Mouse (Mus musculus) right cerebral cortex, postnatal 10 days (tissue): ENCODE measurements around the gene Atp6v0c.

Source experiments
- DNase-seq, 2 experiments: peaks; one replicate each; pipeline ENCODE4 v3.0.0; 2021; ENCODE audit warnings: low spot score in 2 of 2

Gene Atp6v0c

DNA sequence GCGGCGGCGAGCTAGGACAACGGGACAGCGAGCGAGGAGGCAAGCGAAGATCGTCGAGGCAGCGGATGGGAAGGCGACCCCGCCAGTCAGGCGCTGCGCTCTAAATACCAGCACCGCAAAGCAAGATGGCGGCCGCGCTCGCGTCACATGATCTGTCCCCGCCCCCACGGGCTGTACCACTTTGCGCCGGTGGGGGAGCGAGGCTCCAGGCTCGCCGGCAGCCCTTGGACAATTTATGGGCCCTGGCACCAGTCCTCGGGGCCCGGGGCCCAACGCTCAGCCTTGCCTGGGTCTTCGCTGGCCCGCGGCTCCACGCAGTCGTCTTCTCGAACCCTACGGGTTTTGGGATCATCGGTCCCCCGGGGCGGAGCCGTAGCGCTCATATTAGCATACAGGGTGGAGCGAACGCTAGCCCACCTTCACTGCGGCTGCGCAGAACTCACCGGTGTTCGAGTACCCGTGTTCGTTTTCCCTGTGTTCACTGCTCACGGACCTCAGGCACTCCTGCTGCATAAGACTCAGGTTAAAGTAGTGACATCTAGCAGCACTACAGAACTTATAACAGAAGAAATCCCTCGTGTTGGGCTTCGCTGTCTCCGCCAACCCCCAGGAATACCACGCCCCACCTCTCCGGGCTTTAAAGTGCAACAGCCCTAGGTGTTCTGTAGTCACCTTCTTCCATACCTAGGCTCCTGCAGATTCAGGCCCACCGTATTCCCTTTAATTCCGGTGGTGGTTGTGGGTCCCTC lies at the start of gene Atp6v0c:
Atp6v0c (minus strand) TSS at position 386 of the 749 bp plus-strand sequence.
- peak; percentile 96 for DNase-seq

DNA sequence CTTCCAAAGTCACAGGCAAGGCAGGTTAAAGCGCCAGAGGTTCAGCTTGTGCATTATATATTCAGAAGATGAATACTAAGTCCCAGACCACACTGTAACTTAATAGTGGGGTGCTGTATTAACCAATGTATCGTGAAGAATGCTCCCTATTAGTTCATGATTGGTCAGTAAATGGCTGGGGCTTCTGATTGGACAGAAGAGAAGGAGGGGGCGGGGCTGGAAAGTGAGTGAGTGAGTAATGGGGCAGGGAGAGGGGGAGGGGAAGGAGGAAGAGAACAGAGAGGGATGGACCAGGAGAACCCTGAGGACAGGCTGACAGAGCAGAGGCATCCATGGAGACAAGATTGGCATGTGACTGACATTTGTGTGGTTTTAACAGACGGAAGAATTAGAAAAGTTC lies 47.3 kb upstream of the Atp6v0c start:
- no peak for DNase-seq

DNA sequence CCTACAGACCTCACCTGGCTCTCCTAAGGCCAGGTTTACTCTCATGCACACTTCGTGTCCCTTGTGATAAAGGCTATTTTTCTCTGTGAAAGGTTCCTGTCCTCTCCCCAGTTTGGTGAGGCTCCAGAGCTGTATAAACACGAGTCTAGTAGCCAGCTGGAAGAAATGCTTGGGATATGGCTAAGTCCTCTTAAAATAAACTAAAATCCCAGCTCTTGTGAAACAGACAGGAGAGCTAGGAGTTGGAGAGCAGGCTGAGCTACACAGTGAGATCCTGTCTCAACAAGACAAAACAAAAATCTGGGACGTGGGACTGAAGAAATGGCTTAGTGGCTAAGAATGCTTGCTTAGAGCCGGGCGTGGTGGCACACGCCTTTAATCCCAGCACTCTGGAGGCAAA lies 43.7 kb upstream of the Atp6v0c start:
- DNase-seq, result no peak

DNA sequence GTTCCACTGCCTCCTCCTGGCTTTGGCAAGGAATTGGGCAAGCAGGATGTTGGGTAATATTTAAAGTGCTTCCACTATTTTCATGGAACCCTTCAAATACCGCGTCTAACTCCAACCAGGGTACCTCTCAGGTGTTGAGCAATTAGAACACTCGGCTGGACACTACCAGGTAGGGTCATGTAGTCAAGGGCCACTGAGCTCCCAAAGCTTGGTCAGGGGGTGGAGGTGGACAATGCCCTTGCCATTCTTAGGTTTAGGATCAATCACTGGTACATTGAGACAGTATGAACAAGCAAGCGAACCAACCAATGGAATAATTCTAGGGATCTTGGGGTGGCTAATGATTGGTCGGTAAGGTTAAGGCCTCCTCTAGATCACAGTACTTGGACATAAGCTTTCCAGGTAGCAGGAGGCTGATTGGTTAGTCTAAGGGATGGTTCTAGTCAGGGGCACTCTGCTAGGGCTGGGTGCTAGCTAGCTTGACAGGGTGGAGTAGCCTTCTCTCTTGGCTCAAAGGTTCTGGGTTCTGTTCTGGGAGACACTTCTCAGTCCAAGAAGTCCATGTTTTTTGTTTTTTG lies 43.0 kb upstream of the Atp6v0c start:
- no peak for DNase-seq

DNA sequence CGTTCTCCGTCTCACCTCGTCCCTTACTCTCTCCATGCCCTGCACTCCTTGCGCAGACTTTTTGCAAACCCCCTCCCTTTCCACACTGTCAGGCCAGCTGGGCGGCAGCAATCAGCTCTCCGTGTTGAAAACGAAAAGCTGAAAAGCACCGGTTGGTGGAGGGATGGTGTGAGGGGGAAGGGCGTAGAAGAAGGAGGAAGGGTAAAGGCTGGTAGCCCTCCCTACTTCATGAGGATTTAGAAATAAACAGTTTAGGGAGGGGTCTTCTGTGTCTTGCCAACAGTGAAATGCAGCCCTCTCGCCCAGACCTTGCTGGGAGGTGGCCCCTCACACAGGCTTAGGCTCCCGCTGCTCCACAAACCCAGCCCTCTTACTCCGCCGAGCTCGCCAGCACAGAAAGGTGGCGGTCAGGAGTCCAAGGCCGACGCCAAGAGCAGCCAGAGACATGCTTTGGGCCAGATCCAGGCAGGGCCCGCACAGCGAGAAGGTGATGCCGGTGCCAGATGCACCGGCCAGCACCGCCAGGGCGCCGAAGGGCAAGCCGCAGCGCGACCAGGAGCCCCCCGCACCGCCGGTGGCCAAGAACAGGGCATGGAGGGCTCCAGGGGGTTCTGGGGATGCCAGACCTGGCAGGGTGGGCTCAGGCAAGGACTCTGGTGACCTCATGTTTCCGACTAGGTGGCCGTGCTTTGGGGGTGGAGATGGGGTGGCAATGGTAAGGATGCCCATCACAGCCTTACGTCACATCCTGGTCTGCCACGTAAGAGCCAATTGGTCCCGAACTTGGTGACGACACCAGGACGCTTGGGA lies 42.3 kb upstream of the Atp6v0c start:
- peak; percentile 93 to 95 for DNase-seq

DNA sequence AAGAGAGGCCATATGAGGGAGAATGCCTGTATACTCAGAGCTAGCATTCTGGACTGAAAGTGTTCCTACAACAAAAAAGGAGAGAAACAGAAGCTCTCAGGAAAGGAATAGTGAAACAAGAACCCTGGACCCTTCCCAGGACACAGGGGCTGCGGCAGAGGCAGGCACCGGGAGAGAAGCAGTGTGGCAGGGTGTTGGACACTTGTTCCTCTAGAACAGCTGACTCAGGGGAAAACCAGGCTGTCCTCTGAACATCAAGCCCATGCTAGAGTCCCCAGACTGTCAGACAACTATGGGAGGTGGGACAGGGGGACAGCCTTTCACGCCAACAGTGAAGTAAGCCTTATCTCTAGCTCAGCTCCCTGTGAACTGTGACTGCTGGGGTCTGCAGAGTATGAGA lies 41.1 kb upstream of the Atp6v0c start:
- no peak for DNase-seq

DNA sequence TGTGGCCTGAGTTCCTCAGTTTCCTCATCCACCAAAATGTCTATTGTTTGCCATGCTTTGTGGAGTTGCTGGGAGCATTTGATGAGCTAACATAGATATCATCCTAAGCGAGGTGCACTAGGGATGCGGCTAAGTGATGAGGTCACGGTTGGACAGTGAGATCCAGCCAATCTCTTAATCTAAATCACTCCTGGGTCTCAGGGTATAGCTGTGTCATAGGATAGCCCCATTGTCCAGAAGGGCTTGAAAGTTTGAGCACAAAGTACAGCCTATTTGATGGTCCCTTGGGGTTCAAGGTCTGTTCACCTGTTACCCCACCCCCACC lies 40.4 kb upstream of the Atp6v0c start:
- no peak for DNase-seq

DNA sequence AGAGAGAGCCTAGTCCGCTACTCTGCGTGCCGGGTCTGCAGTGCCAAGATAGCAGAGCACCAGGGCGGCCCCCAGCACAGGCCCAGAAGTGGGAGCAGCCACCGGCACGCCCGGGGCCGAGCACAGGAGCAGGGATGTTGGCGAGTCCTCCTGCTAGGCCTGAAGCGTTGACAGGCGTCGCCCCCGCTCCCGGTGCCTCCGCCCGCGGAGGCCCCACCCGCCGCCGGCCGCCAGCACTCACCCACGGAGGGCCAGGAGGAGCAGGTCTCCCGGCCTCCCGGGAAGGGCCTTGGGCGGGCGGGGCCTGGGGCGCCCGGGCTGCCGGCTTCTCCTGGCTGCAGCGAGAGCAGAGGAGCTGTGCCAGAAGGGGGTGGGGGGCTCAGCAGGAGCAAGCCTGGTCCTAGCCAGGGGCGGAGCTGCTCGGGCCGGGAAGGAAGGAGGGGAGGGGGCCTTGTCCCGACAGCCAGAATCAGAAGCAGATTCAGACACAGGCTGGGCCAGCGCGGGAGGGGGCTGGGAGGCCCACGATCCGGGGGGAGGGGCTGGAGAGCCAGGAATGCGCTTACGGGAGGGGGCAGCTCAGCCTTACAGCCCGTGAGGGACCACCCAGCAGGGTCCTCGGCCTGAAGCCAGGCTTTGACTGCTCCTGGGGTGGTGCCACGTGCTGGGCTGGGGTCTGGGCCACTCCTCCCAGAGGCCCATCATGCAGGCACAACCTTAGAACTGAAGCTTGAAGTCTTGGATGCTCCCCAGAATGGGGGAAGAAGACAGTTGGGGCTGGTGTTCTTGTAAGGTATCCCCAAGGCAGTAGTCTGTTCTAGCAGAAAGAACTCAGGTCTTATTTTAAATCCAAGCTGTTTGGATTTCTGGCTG lies 39.8 kb upstream of the Atp6v0c start, which contains the start of gene Ntn3:
Ntn3 (minus strand) TSS at position 489 of the 873 bp plus-strand sequence.
- peak; percentile 75 to 80 for DNase-seq

DNA sequence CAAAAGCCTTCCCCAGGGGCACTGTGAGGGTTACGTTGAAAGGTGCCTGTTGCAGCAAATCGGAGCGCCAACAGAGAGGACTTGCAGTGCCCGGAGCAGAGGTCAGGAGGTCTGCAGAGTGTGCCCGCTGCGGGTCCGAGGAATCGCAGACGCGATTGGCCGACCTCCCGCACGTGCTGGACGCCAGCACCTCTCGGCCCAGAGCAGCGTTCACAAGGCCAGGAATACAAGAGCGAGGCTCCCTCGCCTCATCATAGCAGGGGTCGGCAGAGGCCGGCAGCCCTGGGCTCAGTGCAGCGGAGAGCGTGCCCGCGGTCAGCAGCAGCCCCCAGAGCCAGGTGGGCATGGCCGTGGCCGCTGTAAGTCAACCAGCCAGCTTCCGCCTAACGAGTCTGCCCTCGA lies 39.1 kb upstream of the Atp6v0c start:
- peak in 1 of 2 experiments; percentile 40 for DNase-seq

DNA sequence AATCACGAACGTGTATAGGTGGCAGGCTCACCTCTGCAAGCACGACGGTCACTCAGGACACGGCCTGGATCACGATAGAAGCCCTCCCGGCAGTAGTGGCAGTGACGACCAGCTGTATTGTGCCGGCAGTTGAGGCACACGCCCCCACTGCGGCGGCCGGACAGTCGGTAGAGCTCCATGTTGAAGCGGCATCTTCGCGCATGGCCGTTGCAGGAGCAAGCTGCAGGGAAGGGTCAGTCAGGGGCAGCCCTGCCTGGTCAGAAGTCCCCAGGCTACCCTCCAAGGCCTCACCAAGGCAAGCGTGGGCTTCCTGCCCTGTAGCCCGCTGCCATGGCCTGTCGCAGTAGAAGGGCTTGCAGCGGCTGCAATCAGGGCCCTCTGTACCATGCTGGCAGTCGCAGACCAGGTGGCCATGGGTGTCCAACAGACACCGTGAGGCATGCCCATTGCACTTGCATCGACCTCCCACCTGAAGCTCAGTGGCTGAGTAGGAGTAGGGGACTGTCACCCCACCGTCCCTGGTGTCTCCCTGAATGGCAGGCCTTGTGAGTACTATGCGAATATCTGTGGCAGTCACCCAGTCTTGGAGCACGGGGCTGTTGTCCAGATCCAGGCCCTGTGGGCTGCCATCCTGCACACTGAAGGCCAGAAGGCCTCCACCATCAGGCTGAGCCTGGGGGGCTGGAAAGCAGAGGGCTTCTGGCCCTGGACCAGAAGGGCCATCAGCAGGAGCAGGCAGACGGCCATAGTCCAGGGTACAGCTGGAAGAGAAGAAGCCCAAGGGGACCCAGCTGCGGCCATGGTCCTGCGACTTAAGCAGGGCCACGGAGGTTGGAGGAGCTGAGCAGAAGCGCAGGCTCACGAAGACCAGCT lies 38.5 kb upstream of the Atp6v0c start:
- DNase-seq, result peak; percentile 38 to 61

DNA sequence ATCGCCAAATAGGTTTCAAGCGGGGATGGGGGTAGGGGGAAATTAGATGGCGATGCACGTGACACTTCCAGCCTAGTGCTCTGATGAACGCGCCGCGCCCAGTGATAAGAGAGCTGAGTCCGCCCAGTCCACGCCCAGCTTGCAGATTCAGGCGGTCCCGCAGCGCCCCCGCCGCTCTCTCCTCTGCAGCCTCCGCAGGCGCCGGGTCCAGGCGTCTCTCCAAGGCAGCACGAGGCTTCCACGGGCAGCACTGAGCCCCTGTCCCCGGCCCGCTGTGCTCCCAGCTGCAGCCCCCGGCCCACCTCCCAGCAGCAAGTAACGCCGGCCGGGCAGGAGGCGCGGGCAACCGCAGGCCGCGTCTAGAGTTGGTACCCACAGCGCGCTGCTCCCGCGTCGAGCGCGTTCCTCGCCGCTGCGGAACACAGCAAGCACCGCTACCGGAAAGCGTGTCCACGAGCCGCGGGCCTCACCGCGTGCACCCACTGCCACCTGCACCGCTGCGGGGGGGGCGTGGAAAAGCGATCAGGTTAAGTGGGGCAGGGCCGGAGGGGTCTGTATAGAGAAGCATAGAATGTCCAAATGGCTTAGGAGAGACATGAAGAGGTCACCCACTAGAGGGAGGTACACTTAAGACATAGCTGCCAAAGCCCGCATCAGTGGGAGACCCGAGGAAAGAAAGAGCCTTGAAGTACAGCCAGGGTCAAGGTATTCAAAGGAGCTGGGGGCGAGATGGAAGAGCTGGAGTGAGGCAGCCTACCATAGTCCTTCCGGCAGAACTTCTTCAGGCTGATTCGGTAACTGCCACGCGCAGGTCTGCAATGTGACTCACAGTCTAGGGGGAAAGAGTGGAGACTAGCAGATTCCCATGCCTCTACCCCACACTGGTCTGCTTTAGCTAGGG lies 37.2 kb upstream of the Atp6v0c start:
- DNase-seq, result peak; percentile 89 to 91

DNA sequence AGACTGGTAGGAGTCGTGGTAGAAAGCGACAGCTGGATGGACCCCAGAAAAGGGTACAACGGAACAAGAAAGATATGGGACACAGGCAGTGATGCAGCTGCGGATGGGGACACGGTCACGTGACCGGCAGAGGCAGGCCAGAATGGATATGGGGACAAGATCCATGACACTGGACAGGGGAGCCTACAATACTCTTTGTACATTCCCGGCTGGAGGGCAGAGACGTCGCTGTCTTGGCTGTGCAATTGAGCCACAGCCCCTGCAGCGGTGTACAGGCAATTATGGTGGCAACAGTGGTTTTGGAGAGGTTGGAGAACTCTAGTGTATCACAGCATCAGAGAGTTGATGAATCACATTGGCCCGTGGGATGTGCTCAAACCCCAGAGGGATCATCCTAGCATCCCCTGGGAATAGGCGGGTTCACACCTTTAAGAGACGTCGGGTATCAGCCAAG lies 36.4 kb upstream of the Atp6v0c start:
- no peak for DNase-seq

DNA sequence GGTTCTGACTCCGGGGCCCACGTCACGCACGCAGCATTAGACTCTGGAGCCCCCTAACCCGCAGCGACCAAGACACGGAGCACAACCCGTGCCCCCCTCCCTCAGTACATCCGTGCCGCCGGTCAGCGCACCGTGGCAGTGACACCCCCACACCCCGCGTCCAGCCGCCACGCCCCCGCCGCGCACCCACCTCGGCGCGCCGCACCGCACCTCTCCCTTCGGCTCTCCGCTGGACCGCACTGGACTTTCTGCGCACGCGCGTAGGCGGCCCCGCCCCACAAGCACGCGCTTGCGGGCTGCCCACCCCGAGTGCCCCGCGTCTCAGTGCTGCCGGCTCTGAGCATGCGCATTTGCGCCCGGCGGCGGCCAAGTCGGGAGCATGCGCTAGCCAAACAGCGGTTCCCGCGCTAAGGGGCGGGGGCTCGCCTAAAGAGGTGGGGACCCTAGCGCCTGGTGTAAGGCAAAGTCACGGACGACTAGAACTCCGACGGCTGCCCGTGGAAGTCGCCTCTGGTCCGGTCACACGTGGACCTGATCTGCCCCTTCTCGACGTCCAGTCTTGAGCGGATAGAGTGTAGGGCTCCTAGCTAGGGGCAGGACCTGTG lies 35.9 kb upstream of the Atp6v0c start, which contains the start of gene Tbc1d24:
Tbc1d24 (minus strand) TSS at position 279 of the 605 bp plus-strand sequence.
- peak; percentile 97 for DNase-seq

DNA sequence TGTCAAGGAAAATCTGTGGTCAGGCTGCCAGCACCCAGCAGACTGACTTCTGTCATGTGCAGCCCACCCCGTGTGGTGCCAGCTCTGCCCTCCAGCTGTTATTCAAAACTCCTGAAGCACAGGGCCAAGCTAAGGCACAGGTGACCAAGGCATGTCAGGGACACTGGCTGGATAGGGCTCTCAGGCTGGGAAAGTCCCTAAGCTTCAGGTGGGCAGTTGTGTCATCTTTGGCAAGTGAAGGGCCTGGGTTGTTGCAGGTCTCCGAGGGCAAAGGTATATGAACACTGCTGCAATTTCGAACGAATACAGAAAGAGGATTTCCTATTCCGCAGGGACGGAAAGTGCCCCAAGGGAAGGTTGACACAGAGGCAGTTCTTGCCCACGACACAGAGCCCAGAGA lies 35.3 kb upstream of the Atp6v0c start:
- DNase-seq, result peak in 1 of 2 experiments; percentile 34

DNA sequence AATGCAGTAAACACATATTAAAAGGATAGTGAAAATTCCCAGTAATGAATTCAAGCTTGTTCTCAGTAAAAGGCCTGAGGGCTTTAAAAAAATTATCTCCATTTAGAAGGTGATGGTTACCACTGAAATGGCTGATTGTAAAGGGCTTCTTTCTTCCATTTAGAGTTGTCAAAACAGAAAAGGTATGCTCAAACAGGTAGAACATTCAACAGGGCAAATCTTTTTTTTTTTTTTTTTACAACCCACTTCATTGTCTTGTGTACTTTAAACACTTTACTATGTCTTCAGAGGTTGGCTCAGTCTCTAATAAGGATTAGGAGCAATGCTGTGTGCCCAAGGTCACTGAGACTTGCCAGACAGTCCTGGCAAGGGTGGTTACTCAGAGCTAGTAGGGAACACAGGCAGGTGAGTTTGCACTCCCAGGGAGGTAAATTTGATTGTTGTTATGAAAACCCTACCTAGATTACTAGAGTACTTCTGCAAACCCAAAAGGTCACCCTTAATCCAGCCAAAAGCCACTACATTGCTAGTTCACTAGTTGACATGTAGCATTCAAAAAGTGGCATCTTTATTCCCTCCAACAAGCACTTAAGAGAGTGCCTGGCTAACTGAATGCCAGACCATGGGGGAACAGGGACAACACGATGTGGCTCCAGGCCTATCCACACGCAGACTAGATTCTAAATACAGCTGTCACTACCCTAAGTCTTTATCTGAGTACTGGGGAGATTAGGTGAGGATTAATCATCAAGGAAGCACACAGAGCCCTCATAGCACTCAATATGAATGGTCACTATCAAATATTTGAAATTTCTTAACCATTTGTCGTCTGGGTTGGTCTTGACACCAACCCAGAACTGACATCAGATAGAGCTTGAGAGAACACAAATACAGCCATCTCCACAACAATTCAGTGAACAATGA lies 34.4 kb upstream of the Atp6v0c start:
- DNase-seq, result no peak

DNA sequence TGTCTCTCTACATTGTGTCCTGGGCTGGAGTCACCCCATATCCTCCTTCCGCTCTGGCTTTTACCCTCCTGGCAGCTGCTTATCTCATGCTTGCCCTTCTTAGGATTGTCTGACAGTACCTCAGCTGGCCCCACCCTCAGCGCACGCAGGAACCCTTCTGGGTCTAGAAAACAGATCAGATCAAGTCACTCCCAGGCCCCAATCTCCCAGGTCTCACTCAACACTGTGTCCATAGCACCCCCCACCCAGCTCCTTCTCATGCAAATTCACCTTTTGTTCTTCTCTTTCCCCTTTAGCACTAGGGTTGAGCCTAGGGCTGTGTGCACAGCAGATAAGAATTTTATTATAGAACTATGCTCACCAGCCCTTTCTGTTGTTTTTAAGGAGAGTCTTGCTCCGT lies 33.6 kb upstream of the Atp6v0c start:
- no peak for DNase-seq

DNA sequence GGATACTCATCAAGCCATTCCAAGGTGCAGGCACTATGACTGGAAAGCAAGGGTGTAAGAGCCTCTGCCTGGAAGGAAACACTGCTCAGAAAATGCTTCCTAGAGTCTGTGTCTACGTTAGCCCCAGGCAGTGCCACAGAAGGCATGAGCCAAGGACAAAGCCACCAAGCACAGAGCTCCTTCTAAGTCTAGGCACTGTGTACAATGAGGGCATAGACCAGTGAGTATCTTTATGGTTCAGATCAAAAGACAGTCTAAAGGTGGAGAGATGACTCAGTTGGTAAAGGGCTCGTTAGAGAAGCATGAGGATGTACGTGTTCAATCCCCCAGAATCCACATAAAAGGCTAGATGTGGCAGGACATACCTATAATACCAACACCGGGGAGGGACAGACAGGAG lies 31.6 kb upstream of the Atp6v0c start:
- no peak for DNase-seq

DNA sequence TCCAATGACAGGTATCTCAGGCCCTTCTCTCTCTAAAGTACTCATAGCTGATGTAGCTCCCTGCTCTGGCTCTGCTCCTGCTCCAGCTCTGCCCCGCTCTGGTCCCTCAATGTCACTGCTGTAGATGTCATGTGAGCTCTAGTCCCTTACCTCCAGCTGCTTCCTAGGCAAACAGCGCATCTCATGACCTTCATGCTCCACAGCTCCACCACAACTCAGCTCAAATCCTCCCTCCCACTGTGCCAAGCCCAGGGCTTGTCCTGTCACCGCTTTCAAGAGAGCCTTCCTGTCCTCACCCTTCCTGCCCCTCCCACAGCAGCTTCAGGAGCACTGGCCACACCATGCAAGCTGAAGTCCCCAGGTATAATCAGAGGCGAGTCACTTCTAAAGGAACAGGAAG lies 30.2 kb upstream of the Atp6v0c start:
- DNase-seq, result no peak
